Mouse (Mus musculus): Measurements from ENCODE around the gene Tlcd2. TPM values are rescaled to one million over a fixed set of nuclear protein-coding genes. Genes with fewer than 3 reads are reported as not detected.
"Not testable (repeated sequence)": the region's sequence is repeated elsewhere in the genome, so short reads cannot be mapped to it uniquely, and the experiment has no call there.

Gene Tlcd2
- polyA plus RNA-seq, 1 experiment = 48.2 TPM

DNA sequence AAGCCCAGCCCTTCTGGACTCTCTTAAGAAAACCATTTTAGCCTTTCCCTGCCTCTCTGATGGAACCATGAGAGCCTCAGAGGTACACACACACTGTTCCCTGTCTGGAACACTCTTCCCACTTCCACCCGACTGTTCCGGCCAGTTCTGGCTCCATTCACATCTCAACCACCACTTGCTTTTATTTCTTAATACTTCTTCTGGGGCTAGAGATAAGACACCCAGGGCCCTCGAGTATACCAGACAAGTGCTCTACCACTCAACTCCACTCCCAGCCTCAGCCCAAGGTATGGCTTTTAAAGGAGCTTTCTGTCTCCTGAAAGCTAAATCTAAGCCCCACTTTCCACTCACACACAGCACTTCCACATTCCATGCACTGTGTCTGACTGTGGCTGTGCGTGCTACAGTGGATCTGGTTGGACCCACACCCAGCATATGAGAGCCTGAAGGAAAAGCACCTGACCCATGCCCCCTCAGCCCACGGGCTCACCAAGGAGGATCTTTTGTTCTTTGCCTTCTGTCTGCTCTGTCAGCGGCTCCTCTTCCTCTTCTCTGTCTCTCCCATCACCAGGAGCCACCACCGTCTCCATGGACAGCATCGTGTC, 11.1 kb upstream of the Tlcd2 start:
- no peak for DNase-seq (ENCODE audit: low read depth)

DNA sequence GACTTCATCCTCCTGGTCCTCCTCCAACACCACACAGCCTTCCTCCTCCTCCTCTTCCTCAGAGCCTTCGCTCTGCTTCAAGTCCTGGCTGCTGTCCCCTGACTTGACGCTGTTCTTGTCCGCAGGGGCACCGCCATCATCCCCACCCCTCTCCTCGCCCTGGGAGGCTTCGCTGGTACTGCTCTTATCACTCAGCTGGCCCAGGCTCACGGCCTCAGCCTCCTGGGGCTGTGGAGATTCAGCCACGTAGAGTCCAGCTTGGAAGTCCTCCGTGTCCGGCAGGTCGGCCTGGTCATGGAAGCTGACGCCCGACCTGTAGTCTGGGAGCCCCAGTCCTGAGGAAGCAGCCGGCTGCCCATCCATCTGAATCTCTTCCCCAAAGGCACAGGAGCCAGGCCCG, 10.6 kb upstream of the Tlcd2 start:
- no peak for DNase-seq (ENCODE audit: low read depth)

DNA sequence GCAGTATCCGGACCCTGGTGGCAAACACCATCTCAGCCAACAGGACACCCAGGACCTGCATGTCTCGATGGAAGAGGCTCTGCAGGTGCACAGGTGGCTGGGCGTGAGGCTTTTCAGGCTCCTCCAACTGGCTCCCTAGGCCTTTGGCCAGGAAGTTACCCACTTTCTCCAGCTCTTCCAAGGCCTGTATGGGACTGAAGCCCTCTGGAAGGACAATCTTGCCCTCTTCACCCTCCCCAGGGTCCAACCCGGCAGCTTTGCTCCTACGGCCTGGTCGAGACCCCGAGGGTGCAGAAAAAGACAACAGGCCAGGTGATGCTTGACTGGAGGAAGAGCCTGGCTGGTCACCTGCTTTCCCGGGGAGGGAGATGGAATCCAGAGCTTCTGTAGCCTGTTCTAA, 9.4 kb upstream of the Tlcd2 start:
- DNase-seq (ENCODE audit: low read depth) = no peak

DNA sequence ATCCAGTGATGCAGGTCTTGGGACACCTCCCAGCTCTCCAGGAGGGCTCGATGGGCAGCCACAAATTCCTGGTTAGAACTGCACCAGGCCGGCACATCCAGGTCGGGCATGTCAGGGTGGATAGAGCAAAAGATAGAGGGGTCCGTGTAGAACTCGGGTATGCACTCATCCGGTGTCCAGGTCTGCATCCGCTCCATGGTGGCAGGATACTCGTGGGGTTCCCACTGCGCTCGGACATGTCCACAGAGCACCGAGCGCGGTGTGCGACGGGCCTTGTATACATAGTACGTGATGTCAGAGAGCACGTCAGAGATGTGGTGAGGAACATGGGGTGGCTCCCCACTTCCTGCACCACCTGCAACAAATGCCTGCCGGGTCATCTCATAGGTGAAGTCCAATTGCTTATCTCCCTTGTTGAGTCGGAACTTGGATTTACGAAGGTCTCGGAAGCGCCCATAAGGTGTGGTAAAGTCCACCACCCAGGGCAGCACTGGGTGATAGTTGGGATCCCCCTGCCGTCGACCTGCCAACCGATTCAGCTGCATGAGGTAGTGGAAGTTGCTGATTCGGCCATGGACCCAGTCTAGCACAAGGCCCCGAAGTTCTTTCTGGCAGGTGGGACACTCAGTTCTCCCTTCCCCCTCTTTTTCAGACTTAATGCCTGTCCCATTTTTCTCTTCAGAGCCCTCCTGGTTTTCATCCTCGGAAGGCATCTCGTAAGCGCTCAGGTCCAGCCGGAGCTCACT, 8.5 kb upstream of the Tlcd2 start:
- no peak for DNase-seq (ENCODE audit: low read depth)

DNA sequence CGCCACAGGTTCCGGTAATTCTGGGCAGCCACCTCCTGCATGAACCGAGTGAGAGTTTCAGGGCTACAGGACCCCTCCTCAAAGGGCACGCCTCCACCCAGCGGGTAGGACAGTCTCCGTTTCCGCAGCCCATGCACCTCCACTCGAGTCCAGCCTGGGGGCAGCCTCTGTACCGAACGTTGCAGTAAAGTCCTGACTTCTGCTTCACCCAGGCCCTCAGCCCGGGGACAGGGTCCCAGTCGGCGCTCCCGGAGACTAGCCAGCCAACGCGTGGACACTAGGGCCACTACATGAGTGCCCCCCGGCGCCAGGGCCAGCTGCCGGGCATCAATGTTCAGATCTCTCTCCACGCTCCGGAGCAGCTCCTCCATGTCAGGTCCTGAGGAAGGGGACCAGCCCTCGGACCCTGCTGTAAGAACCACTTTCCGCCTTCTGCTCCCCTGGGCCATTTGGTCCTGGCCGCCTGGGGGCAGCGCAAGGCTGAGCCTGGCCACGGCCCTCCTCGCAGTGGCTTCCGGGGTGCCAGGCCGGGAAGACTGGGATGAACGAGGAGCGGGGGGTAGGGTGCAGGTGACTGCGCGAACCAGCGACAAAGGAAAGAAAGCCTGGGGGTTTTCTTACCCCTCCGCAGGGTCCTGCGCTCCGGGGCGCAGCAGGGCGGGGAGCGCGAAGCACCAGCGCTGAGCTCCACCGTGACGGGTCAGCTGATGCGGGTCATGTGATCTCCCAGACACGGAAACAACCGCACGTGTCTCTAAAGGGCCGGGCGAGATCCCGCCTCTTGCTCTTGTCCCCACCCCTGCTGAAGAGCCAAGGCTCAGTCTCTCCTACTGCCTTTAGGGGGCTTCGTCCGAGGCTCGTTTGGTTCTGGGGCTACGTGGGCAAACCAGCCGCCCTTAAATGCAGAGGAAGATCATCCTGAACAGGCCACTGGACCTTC, 7.3 kb upstream of the Tlcd2 start, which contains the start of gene Wdr81:
Gene Wdr81 (minus strand): TSS at position 727 of the 940 bp plus-strand sequence.
- no peak for DNase-seq (ENCODE audit: low read depth)

DNA sequence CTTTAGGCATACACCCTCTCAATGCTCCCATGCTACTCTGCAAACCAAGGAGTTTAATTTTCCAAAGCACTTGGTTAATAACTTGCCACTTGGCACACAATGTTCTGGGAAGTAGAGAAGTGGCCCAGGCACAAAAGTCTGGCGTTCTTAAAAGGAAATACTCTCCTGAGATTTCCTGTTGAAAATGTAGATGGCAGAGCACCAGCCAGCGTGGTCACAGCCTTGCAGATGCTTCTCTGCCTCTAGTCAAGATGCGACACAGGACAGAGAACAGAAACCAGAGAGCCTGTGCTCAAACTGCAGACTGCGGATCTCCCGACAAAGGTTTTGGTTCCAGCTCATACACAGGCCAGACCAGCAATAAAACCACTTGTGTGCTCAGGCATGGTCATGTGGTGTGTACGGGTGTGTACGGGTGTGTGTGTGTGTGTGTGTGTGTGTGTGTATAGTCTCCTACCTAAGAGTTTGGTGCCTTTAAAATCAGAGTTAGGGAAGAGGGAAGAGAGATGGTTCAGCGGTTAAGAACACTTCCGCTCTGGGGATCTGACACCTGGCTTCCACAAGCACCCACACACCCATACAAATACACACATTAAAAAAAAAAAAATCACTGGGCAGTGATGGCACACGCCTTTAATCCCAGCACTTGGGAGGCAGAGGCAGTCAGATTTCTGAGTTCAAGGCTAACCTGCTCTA, 6.3 kb upstream of the Tlcd2 start:
- DNase-seq (ENCODE audit: low read depth) = no peak

DNA sequence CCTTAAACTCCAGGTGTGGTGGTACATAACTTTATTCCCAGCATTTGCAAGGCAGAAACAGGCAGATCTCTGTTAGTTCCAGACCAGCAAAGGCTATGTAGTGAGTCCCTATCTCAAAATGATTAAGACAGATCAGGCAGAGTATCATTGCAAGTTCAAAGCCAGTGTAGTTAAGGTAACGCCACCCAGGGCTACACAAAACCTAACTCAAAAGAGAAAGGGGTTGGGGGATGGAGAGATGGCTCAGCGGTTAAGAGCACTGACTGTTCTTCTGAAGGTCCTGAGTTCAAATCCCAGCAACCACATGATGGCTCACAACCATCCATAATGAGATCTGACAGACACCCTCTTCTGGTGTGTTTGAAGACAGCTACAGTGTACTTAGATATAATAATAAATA, 5.5 kb upstream of the Tlcd2 start:
- DNase-seq (ENCODE audit: low read depth) = not testable (repeated sequence)

DNA sequence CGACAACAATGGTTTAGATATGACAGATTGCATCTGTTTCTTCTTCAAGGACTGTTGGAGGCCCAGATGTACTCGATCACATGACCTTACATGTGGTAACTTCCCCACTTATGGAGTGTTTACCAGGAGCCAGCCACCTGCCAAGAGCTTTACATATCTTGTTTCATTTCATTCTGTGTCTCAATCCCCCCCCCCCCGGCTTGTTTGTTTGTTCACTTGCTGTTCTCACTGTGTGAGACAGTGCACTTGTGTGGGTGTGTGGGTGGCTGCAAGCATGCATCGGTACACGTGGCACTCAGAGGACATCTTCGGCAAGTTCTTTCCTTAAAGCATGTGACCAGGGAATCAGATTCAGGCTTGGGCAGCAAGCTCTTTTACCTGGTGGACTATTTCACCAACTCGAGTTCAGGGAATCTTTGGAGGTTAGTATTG, 5.1 kb upstream of the Tlcd2 start:
- no peak for DNase-seq (ENCODE audit: low read depth)

DNA sequence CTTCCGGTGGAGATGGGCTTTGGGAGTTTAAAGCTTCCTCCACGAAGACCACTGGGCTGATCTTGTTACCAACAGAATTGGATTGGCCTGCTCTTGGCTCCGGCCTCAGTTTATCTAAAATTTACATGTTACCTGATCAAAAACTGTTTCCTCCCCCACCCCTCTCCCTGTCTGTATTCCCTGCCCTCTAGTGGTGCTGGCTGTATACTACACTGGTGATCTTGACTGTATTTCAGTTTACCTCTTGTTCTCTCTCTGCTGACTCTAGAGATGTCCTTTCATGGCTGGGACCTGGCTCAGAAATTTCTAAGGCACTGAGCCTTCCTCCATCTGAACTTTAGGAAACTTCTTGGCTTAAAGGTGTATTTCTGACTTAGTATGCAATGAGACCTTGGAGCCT, 3.3 kb upstream of the Tlcd2 start:
- DNase-seq (ENCODE audit: low read depth) = no peak

DNA sequence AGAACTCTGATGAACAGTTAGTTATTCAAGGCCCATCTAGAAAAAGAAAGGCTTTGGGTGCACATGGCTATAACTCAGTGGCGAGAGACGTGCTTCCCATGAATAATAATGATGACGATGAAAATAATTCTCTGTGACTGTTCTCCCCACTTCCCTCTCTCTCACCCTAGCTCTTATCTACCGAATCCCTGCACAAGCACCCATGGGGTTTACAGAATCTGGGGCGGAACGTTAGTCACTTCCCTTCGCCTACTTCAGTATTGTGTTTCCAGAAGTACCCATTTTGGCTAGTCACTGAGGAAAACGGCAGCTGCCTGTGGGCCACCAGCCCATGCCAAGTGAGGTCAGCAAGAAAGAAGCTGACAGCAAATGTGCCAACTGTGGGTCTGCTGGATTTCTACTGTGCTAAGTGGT, 2.9 kb upstream of the Tlcd2 start:
- DNase-seq (ENCODE audit: low read depth) = no peak

DNA sequence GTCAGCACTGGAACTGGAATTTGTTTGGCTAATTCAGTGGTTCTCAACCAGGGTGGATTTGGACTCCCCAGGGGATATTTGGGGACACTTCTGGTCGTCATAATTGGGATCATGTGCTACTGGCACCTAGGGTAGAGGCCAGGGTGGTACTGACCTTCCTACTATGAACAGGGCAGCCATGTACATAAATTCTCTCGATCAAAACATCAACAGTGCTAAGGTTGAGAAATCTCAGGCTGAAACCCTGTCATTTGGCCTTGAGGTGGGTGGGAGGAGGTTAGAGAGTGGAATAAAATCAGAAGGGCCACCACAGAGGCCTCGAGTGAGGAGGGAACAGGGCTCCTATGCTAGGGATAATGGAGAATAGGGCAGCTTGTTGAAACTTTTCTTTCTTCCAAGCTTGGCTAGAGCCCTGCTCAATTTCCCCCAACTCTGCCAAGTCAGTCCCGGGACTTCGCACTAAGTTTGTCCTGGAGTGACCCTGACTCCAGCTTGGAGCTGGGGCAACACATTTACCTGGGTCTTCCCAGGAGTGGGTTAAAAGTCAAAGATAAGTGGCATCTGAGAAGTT, 2.3 kb upstream of the Tlcd2 start:
- DNase-seq (ENCODE audit: low read depth) = no peak

DNA sequence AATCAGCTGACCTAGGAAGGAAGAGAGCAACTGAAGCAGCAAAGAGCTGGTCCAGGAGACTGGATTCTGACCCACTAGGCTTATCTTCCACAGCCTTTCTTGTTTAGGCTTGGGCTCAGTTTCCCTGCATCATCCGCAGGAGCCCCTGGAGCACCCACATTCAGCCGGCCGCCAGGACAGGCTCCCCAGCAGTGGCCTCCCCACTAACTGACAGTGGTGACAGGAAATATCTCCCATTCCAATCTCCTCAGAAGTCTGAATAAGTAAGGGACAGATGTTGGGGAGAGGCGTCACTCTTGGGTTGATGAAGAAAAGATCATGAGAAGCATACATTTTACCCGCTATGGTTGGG, 1.8 kb upstream of the Tlcd2 start:
- DNase-seq (ENCODE audit: low read depth) = no peak

DNA sequence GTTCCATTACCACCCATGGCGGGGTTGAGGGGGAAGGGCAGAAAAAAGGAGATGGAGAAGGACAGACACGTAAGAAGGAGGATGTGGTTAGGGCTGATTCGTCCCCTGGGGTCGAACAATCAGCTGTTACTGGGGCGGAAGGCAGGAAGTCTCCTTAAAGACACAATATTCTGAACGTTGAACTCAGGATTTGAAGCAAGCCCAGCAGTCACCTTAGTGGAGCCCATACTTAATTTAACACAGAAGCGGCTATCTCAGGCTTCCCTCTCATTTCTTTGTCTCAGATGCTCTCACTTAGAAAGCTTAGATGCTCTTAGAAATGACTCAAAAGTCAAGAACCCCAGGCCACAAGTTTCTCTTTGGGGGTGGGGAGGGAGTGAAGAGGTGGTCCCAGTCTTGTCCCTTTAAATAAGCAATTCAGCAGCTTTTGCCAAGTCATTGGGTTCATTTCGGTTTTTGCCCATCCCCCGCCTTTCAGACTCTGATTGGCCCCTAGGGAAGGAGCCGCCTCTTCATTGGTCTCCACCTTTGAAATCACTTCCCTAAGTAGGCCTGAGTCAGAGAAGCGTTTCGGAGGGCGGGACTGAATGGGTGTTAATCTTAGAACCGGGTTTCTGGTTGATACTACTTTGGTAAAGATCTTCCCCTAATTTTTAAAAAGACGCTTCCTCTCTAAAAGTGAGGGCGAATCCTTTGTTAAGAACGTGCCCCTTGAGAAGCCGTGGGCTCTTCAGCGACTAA, 1.2 kb upstream of the Tlcd2 start:
- DNase-seq (ENCODE audit: low read depth) = no peak

DNA sequence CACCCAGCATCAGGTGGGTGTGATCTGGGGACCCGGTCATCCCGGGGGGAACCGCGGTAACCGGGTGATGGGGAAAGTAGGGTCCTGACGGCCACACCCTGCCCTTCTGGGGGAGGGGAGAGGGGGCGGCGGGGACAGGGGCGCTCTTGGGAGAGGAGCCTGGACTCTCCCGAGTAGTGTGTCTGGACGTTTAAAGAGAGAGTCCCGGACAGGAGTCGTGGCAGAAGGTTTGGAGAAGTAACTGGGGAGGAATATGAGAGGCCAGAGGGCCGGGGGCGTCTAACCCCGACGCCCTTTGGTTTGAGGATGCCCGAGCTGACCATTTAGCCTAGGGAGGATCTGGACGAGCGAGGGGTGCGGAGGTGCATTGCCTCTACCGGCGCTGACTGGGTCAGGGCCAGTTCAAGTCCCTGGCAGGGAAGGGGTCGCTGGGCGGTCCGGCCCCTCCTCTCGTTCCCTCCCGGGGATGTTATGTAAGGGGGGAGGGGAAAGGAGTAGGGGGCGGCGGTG, 283 bp downstream of the Tlcd2 start:
- DNase-seq (ENCODE audit: low read depth) = no peak

DNA sequence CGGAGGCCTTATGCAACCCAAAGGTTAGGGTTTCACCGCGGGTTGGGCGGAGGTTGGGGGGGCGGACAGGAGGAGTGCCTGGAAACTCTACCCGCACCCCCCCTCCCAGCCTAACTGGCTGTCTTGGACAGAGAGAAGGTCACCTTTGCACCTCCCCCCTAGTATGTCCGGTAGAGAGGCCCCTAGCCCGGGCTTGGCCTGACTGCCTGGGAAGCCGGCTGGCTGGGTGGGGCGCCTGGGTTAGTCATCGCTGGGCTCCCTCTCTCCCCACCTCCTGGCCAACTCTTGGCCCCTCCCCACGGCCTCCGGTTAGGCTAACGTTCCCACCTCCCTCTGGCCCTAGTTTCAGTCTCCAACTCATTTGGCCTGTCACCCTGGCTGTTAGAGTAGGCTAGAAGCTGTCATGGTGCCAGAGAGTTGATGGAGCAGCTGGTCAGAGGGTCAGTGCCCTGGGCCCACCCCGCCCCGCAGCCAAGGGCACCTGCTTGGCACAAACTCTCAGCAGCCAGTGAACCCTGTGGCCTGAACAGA, 803 bp downstream of the Tlcd2 start:
- DNase-seq (ENCODE audit: low read depth) = no peak

DNA sequence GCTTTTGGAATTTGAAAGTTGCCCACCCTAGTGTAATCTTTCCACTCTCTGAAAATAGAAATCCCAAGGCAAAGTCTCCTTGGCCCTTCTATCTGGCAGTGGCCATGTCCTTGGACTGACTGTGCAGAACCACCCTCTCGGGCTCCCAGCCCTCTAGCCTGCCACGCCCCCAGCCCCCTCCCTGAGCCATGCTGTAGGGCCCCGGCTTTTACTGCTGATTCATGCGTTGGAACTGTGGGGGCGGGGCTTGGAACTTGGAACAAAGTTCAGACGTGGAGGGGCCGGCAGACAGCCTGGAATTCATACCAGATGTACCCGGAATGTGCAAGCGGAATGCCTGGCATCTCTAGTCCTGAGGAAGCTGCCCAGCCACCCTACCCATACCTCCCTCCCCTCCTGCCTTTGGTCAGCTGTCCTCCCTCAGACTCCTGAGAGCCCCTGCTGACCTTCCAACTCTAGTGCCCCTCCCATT, 1.4 kb downstream of the Tlcd2 start:
- DNase-seq (ENCODE audit: low read depth) = no peak

DNA sequence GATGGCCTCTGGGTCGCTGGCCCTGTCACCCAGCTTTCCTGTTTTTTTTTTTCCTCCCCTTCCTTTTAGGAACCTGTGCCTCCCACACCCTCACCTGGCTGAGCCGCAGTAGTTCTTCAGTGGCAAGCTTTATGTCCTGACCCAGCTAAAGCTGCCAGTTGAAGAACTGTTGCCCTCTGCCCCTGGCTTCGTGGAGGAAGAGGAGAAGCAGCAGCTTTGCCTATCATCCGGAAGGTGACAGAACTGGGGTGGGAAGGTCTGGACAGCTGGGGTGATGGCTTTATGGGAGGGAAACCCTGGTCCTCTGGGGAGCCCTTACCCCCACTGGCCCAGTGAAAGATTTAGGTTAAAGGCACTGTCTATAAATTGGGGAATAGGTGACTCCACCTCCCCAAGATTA, 2.1 kb downstream of the Tlcd2 start:
- DNase-seq (ENCODE audit: low read depth) = no peak

DNA sequence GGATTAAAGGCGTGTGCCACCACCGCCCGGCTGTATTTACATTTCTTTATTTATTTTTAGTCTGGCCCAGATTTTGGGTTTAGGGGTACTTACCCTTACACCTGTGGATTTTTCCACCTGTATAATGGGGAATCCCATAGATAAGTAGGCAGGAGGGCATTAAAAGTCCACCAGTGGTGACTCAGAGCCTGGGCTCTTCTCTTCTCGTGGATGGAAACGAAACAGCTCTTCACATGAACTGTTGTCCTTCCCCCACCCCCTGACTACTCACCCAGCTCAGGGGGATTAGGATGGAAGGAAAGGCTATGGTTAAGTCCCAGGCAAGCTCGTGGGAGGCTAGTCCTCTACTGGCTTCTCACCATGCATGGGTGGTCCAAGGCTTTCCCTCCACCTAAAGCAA, 2.9 kb downstream of the Tlcd2 start:
- DNase-seq (ENCODE audit: low read depth) = no peak

DNA sequence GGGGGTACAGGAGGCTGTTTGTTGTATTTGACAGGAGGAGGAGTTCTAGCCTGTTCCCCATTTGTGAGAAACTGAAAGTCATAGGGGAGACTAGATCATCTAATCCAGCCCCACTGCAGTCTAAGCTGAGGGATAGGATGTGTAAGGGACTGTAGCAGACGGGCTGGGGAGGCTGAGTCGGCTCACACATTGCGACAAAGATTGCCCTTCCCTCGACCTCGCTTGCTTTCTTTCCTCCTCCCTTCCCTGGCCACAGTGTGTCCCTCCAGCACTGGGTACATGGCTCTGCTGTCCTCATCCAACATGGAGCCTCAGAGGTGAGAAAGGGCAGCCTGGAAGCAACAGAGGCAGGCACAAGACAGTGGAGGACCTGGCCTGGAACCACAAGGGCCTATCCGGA, 3.5 kb downstream of the Tlcd2 start:
- DNase-seq (ENCODE audit: low read depth) = no peak
